Mouse (Mus musculus) C2C12 (cell line): ENCODE results near the gene Dffa.

ENCODE experiments used
- CEBPB ChIP-seq: IDR thresholded peaks from one replicate; pipeline ENCODE4 v1.6.1; 2011; ENCODE audit warnings: low read depth, mild to moderate bottlenecking, control low read depth, moderate library complexity
- CTCF ChIP-seq: IDR thresholded peaks from one replicate; pipeline ENCODE4 v1.5.1; 2011; ENCODE audit not compliant: control insufficient read depth, insufficient read depth, insufficient read length
- FOSL1 ChIP-seq: IDR thresholded peaks from one replicate; pipeline ENCODE4 v1.8.0; 2011; ENCODE audit warnings: mild to moderate bottlenecking, low read length; ENCODE audit not compliant: poor library complexity, insufficient read depth, severe bottlenecking

- TF ChIP-seq CTCF (no peak), CEBPB (no peak), FOSL1 (no peak)
These were observed 44.2 kb upstream of the Dffa start for GRCm38 (mm10) chr4:149059713-149060112.
